Mouse (Mus musculus): ENCODE data around the gene Gjb4.

The Gjb4 gene

DNA sequence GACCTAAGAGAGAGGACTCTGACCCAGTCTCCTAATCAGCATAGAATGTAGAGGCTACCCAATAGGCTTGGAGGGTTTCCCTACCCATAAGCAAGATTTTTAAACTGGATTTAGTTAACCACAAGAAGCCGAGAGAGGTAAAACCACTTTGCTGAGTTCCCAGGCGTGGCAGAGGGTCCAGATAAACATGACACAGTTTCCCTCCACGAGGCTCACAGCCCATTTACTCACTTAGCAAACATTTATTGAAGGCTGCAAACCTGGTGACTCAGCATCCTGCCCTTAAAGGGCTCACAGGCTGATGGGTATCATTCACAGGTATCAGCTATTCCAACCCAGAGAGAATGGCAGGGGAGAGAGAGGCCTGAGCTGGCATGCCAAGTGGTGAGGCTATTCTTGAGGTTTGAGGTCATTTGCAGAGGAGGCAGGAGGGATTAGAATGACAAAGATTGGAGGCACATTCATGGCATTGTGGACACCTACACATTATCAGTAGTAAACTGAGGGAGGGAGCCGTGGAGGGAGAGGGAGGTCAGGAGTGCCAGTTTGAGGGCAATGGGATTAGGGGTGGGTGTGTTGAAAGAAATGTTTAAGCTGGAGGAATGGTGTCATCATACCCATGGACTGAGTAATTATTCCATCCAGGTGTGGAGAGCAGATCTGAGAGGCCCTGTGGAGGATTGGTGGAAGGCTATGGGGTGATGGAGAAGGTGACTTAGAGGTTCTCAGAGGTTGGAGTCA, 4.2 kb downstream of the Gjb4 start:
- DNase-seq: no peak

DNA sequence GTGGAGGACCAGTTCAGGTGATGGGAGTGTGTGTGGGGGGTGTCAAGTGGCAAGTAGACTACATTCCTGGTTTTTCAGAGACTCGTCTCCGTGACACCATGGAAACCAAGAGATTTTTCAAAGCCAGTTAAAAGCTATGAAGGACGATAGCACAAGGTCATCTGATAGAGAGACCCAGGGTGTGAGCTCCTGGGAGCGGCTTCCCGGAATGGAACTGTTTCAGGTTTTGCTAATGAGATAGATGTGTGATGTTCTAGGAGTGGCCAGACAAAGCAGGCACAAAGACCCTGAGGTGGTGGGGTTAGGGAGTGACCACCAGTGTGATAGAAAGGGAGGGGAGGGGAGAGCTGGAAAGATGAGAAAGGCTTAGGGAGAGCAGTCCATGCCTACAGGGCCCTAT, 8.9 kb downstream of the Gjb4 start:
- no peak for DNase-seq

DNA sequence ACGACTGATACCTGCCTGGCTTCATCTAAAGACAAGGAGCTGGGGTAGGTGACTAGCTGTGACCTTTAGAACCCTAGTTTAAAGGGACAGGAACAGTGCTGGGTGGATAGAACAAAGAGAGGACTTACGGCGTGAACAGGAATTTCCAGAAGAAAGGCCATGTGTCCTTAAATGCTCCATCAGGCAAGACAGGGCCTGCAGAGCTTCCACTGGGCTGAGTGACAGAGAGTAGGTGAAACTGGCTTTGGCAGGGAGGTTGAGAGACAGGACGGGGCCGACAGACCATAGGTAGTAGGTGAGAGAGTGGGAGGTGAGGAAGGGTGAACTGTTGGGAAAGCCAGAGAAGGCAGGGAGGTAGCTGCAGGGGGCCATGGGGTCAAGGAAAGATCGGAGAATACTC, 12.5 kb downstream of the Gjb4 start:
- DNase-seq: no peak

DNA sequence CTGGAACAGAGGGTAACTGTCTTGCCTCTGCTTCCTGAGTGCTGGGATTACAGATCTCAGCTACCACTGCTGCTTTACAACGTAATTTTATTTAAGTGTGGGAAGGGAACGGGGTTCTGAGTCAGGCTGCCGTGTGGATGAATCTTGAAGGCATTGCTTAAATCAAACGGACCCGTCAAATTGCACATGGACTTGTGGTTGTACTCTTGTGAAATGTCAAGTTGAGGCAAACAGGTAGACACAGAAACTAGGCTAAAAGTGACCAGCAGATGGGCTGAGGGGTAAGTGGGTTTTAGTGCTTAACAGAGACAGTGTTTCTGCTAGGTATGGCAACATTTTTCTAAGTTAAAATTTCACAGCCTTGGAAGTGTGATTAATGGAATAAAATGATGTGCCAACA, 16.2 kb downstream of the Gjb4 start:
- no peak for DNase-seq

DNA sequence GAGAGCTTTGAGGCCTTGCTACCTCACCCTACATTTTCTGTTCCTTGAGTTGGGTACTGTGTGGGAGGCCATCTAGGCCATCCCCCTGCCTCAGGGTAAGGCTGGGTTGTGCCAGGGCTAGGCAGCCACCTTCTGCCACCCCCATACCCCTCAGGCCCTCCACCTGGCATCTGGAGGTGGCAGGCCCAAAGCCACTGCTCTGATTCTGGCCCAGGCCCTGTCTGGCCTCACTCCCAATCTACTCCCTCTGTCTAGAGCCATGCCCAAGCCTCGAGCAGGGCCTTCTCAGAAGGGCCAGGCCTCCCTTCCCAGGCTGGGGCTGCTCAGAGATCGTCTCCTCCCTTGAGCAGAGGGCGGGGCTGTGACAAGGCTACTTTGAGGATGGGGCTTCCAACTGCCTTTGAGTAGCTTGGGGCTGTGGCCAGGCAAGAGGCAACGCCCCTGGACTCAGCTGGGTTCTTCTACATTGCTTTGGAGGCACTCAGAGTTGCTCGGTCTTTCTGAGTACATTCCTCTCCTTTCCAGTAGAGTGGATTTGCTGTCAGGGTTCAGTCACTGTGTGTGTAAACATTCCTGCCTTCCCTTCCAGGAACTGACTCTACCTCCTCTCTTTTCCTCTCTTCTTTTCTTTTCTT, 18.9 kb downstream of the Gjb4 start:
- no peak for DNase-seq

DNA sequence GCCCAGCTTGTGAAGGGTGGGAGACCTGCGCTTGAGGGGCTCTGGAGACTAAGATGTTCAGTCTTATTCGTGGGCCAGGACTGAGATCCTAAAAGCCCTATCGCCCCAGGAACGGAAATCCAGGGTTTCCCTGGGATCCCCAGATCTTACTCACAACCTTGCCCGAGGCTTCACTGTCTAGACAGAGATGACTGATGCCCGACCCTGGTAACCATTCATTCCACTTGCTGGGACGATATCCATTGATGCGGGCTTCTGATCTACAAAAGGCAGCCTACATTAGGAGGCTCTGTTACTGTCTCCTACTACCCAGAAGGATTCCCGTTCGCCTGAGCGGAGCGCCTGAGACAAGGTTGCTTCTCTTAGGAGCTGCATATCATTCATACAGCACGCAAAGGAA, 22.7 kb downstream of the Gjb4 start:
- no peak for DNase-seq

DNA sequence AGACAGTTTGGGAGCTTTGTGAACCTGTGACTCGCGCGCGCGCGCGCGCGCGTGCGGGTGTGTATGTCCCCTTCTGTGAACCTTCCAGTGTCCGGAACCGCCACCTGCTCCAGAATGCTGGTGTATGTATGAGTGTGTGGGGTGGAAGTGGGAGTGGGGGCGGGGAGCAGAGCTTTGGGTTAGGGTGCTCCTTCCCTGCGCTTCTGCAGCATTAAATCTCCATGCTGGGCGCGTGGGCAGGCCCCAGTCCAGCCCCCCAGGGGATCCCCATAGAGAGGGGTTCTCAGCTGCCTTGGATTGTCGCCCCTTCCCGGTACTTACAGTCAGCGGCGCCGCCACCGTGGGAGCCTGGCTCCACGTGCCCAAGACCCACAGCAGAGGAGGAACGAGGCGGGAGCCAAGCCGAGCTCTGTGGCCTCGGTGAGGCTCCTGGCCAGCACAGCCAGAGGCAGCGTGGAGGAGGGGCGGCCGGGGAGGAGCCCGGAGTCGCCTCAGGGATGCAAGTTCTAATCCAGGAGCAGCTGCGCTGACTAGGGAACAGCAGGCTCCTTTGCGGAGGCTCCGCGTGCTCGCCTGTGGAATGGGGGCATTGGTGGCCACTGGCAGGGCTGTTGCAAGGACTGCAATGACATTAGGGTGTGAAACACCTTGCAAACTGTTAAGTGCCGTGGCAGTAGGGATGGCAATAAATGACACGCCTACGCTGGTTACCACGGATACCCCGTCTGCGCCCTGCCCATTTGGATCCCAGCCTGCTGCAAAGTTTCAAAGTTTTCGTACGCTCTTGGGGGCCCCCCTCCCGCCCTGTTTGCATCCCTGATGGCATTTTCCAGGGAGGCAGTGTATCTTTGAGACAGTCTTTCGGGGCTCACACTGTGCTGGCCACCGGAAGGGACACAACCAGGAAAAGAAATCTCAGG, 23.4 kb downstream of the Gjb4 start, which contains the start of gene Gjb3:
Gjb3 (minus strand) TSS at position 664 of the 920 bp plus-strand sequence.
- DNase-seq: no peak

DNA sequence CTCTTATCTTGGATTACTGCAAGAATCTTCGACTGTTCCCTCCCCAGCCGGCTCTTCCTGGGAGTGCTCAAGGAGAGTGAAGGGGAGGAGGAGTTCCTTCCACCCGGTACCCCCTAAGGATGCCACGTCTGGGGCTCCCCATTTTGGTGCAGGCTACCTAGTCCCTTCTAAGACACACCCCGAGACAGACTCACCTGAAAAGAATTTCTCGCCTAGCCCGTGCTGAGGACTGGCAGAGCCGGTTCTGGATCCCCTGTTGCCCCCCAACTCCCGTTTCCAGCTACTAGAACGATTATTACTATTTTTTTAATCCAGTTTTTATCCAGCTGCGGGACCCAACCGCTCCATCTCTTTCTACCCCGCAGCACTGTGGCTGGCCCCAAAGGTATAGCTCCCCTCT, 24.1 kb downstream of the Gjb4 start:
- DNase-seq: no peak

DNA sequence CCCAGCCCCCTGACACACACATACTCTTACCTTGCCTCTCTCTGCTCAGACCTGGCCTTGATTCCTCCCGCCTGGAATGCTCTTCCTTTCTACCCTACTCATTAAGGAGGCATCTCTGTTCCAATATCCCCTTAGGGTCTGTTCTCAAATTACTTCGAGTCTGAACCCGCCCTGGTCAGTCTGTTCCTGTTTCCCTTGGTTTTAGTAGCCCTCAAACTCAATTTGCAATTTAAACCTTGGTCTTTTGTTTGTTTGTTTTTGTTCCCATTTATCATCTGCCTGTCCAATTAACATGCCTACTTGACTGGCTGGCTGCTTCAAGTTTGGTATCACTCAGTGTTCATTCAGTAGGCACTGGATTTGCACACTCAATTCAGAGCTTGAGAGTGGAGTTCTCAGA, 24.8 kb downstream of the Gjb4 start:
- no peak for DNase-seq

DNA sequence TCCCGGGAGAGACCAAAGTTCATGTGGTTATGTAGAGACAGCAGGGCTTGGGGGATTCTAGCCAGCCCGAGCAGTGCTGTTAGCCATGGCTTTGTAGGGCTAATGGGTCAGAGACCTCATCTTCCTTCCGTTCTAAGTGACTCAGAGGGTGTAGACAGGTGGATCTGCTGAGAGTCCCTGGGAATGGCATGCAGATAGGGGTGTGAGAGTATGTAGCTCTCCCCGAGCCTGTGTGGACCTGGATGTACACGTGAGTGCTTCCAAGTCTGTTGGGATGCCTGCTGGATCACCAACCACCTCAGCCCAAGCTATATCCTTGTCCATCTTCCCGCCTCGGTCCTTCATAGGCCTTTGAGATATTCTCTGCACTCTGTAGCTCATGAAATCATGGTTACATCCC, 25.5 kb downstream of the Gjb4 start:
- no peak for DNase-seq

DNA sequence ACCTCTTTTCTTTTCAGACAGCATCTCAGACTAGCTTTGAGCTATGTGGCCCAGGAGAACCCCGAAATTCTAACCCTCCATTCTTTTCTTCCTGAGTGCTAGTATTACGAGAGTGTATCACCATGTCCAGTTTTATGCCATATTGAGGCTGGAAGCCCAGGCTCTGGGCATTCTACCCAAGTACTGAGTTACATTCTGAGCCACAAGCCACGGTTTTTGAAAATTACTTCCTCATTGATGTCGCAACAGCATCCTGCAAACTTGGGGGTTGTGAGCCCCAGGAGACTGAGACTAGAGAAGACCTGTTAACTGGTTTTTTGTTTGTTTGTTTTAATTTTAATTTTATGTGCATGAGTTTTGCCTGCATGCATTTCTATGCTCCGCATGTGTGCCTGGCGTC, 26.1 kb downstream of the Gjb4 start:
- DNase-seq: no peak

DNA sequence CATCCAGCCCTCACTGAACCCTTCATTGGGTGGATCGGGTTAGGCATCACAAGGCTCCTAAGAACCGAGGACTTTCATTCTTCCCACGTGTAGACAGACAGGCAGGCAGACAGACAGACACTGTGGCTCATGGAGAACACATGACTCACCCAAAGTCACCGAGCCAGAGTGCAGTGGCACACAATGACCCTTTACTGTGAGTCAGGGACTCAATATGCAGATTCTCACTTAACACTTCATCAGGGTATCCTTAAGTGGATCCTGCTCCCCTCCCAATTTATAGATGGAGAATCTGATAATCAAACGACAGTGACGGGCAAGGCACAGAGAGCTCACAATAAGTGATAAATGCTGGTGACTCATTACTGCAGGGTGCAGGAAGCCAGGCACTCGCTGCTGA, 26.6 kb downstream of the Gjb4 start:
- no peak for DNase-seq

DNA sequence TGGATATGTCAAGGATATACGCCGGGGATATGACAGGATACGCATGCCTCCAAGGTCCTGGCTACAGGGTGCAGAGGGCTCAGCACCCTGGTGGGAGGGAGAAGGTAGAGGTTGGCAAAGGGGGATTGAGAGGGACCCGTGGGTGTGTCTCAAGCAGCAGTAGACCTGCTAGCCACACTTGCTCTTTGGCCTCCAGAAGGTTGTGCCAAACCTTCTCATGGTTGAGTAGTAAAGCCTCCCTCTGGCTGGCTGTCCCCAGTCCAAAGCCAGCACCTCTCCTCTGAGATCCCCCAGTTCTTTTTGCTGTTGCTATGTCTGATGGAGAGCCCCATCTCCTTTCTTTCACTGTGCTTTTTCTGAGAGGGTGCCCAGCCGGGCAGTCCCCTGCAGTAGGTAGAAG, 28.6 kb downstream of the Gjb4 start:
- DNase-seq: no peak

DNA sequence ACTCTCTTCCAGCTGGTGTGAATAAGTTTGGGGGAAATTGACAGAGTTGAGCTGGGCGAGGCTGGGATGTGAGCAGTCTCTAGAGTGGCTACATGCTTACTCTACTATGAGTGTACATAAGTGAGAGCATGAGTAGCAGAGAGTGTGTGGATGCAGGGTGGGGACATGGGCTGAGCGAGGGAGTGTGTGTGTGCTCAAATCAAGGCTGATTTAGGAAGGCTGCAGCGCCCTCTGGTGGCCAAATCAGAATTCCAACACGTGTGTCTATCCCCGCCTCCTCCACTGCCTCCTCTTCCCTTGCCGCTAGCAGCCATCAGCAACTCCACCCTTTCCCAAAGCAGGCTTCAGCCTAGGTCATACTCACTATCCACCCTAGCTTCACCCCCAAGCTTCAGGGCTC, 29.1 kb downstream of the Gjb4 start:
- peak; percentile 61 for DNase-seq

DNA sequence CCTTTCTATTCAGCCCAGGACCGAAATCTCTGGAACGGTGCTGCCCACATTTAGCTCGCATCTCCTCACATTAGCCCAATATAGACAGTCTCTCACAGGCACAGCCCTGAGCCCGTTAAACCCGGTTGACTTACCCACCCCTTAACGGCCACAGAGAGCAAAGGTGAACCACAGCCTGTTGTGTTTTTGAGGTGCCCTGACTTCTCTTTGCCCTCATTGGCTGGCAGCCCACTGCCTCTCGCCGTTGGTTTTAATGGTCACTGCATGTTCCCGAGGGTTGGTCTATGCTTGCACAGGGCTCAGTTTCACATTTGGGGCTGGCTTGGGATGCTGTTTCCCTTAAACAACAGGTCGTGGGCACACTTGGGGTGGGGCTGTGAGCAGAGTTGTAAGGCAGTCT, 29.6 kb downstream of the Gjb4 start:
- DNase-seq: no peak

DNA sequence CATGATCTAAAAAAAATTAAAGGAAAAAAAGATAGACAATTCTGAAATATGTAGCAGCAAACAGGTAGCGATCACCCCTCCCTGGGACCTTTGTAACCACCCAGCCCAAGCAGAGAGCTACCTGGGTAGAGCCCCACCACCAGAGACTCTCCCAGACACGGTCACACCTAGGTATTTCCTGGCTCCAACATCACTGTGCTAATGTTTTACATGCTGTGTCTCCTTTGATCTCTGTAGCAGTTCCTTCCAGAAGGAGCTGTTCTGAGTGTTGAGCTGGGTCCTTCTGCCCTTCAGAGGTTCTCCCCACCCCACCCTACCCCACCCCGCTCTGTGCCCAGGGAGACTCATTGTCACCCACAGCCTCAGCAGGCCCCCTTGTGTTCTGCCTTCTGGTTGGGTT, 30.2 kb downstream of the Gjb4 start:
- no peak for DNase-seq

DNA sequence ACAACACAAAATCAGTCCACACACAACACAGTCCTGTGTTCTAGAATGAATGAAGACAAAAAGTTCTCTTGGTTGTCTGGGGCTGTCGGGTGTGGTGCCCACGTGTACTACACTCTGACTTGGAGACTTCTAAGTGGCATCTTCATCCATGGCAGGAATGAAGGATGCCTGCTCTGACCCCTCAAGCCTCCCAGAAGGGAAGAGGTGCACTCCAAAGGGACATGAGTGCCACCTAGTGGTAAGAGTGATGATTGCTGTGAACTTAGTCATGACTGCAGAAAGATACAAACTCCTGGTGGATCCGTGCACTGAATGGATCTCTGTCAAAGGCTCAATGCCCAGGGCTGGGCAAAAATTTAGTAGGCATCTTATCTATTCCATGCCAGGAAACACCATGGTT, 34.3 kb downstream of the Gjb4 start:
- peak; percentile 55 for DNase-seq

DNA sequence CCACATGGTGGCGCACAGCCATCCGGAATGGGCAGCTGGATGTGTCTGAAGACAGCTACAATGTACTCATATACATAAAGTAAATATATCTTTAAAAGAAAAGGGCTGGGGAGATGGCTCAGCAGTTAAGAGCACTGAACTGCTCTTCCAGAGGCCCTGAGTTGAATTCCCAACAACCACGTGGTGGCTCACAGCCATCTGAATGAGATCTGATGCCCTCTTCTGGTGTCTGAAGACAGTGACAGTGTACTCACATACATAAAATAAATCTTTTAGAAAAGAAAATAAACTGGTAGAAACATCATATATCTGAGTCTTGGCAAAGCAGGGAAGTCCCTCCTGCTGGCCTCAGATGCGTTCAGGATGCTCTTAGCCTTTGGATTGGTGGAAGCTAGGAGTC, 36.7 kb downstream of the Gjb4 start:
- no peak for DNase-seq

DNA sequence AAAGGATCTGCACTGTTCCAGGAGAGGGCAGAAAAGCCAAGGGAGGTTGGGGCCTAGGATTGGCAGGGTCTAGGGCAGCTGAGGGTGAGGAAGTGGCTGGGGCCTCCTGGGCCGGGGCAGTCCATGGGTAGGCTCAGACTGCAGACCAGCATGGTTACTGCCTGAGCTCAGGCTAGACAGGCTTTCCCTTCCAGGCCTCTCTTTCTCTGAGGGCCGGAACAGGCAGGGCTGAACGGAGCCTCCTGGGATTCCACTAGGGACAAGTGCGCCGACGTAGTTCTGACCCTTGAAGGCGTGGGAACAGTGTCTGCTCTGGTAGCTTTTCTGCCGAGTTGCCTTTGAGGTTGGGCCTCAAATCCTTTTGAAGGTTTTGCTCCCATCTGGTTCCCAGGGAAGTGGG, 38.1 kb downstream of the Gjb4 start:
- DNase-seq: no peak

DNA sequence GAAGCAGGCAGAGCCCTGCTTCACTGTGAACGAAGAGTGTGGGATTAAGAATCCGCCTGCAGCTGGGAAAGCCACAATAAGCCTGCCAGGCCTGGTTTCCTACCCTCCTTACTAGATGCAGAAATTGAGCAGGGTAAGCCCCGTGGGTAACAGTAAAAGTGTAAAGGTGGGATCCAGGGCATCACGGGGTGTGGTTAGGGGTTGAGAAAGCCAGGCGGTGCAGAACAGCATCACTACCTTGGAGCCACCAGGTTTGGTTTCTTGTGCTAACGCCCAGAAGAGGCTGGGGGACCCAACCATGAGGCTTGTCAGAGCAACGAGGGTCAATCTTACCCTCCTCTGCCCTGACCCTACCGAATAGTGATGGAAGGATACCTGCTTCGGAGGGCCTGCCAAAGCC, 39.3 kb downstream of the Gjb4 start:
- DNase-seq: no peak

DNA sequence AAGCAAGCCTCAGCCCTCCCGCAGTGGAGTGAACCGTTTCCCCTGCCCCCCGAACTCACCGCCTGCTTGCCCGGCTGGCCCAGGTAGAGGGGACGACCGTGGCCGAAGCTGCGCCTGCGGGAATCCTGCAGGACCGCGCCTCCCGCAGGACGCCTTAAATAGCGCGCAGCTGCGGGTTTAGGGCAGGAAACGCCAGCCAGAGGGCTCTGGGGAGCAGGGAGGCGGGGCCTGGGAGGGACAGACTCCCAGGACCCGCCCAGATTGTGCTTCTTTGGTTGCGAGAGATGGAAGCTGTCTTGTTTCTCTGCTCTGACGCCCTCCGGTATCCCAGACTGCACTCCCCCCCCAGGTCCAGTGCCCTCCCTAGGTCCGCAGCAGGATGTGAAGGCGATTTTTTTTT, 40.0 kb downstream of the Gjb4 start, which contains the start of gene Gja4:
Gja4 (minus strand) TSS at position 179 of the 400 bp plus-strand sequence.
- peak; percentile 59 for DNase-seq

DNA sequence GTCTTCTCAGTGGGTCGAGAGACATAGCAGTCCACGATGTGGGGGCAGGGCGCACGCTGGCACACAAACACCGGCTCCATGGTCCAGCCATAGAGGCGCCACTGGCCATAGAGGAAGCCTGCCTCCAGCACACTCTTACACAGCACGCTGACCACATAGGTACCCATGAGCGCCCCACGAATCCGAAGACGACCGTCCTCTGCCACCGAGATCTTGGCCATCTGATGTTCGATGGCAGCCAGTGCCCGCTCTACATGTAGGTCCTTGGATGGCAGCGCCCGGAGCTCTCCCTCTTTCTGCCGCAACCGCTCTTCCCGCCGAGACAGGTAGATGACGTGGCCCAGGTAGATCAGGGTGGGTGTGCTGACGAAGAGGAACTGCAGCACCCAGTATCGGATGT, 41.5 kb downstream of the Gjb4 start:
- no peak for DNase-seq

DNA sequence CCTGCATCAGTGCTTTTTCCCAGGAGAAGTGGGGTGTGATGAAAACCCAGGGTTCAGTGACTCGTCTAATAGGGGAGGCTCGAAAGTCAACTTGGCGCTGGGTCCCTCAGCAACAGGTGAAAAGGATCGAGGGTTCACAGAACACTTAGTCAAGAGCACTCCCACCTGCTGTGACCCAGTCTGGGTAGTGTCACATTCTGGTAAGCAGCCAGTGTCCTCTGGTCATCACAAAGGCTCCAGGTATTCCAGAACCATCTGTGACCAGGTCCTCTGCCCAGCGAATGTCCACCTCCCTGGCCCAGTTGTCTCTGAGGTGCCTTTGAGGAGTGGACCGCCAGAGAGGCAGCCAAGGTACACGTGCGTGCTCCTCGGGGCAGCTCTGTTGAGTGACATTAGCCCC, 42.3 kb downstream of the Gjb4 start:
- no peak for DNase-seq

DNA sequence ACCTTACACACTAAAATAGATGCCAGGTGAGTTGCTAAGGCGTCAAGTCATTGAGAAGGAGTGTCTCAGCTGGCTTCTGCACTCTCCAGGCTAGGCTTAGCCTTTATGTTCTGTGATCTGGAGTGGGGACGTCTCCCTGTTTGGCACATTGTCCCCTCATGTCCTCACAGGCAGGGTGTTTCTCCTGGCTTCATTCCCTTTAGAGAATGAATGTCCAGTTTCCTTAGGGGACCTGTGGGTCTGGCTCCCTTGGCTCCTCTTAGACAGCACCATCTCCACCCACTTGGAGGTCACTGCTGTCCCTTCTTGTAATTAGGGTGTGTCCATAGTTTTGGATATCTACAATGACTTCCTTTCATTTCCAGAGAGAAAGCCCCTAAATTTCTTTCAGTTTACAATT, 47.0 kb downstream of the Gjb4 start:
- DNase-seq: no peak
